13 mouse cellular contexts compared by ENCODE assay signal in genomic region chr6:136813117-136813516, GRCm38 (mm10). TPM values are rescaled to one million over a fixed set of nuclear protein-coding genes. Genes with fewer than 3 reads are reported as not detected.
DNase-seq lines count a peak whose midpoint lies in the region; ATAC-seq and TF ChIP-seq lines count a peak whose summit lies in the region.
"Had no signal": no experiment of that assay in that cellular context is flagged by ENCODE, and none has a peak within 500 bp of the region (broad histone marks: within the 10 kb centered on the region; RNA-seq: fewer than 3 reads in every experiment).

No protein-coding gene starts in this region.

- peak; percentile 33 for DNase-seq in adrenal gland, adult 2 months
- no peak for DNase-seq in adrenal gland, postnatal 4 days (ENCODE audit: low spot score in 2 of 2)
- DNase-seq in kidney, postnatal 0 days (ENCODE audit: low spot score) = no peak
- peak; percentile 58 for DNase-seq in NIH3T3 (ENCODE audit: low read depth)
- DNase-seq in cerebellum, adult 9-10 months = no peak
- DNase-seq in cerebellum, adult 8-10 months = no peak
- DNase-seq: cerebellum, adult 18-20 months; liver had no signal

- H3K4me2 ChIP-seq in kidney, postnatal 0 days (ENCODE audit: low read length) = no peak overlapping the region
- no peak overlapping the region for H3K4me2 ChIP-seq in kidney, embryonic 14.5 days (replicated peaks; ENCODE audit: low read depth, low read length)
- H3K4me2 ChIP-seq in lung, embryonic 16.5 days (ENCODE audit: low read depth, low read length) = no peak overlapping the region
- H3K4me2 ChIP-seq: heart, embryonic 13.5 days had no signal

- H3K9ac ChIP-seq in kidney, postnatal 0 days (ENCODE audit: low read depth, low read length) = no peak overlapping the region
- no peak overlapping the region for H3K9ac ChIP-seq in kidney, embryonic 14.5 days (ENCODE audit: low read depth, low read length)
- H3K9ac ChIP-seq in lung, embryonic 16.5 days (ENCODE audit: low read length) = no peak overlapping the region
- H3K9ac ChIP-seq: heart, embryonic 13.5 days had no signal

- H3K36me3 ChIP-seq in kidney, postnatal 0 days (ENCODE audit: insufficient read depth, low read length) = peaks cover 52% of the 10 kb centered on the region
- peaks cover 57% of the 10 kb centered on the region for H3K36me3 ChIP-seq in kidney, embryonic 14.5 days (ENCODE audit: control insufficient read depth, insufficient read depth, low read length)
- H3K36me3 ChIP-seq in lung, embryonic 16.5 days (ENCODE audit: control insufficient read depth, insufficient read depth, low read length) = peaks cover 46% of the 10 kb centered on the region

- WGBS in kidney, postnatal 0 days = 34% methylated on average over 4 of the region's 4 CpGs
- WGBS in kidney, embryonic 14.5 days = 45% methylated on average over 4 of the region's 4 CpGs
- WGBS in lung, embryonic 16.5 days = 37% methylated on average over 4 of the region's 4 CpGs

- ATAC-seq in kidney, postnatal 0 days (replicated peaks; ENCODE audit: low FRiP score, low read depth) = no peak
- no peak for ATAC-seq in kidney, embryonic 14.5 days (ENCODE audit: low FRiP score, low TSS enrichment)
- no peak for ATAC-seq in lung, embryonic 16.5 days (ENCODE audit: low read depth)
- ATAC-seq: hindbrain, postnatal 0 days had no signal

- peaks cover 7% of the 10 kb centered on the region for H3K4me1 ChIP-seq in kidney, postnatal 0 days (replicated peaks; ENCODE audit: insufficient read depth, low read length)
- peaks cover 7% of the 10 kb centered on the region; the same call in 1 of the 2 replicates for H3K4me1 ChIP-seq in kidney, embryonic 14.5 days (ENCODE audit: control insufficient read depth, insufficient read depth, low read length)
- H3K4me1 ChIP-seq in lung, embryonic 16.5 days (replicated peaks; ENCODE audit: control insufficient read depth, insufficient read depth, low read length) = peaks cover 3% of the 10 kb centered on the region; the same call in 1 of the 2 replicates

- H3K9me3 ChIP-seq in kidney, postnatal 0 days (replicated peaks; ENCODE audit: low read length) = no peaks in the 10 kb centered on the region
- no peaks in the 10 kb centered on the region for H3K9me3 ChIP-seq in kidney, embryonic 14.5 days (ENCODE audit: control insufficient read depth, low read length)
- no peaks in the 10 kb centered on the region for H3K9me3 ChIP-seq in lung, embryonic 16.5 days (ENCODE audit: control insufficient read depth, low read length)
- H3K9me3 ChIP-seq: heart, embryonic 13.5 days had no signal

- no peaks in the 10 kb centered on the region for H3K27me3 ChIP-seq in kidney, postnatal 0 days (ENCODE audit: insufficient read depth, low read length)
- H3K27me3 ChIP-seq in kidney, embryonic 14.5 days (ENCODE audit: control insufficient read depth, insufficient read depth, low read length) = no peaks in the 10 kb centered on the region
- no peaks in the 10 kb centered on the region for H3K27me3 ChIP-seq in lung, embryonic 16.5 days (ENCODE audit: control insufficient read depth, insufficient read depth, low read depth, low read length)
- H3K27me3 ChIP-seq: heart, embryonic 13.5 days had no signal

- TF ChIP-seq CTCF in kidney, postnatal 0 days (IDR thresholded peaks at IDR 0.05; ENCODE audit: low read depth) = peak; percentile 41; the same call in 1 of the 2 replicates

- H3K4me3 ChIP-seq in kidney, postnatal 0 days (replicated peaks; ENCODE audit: low read depth, low read length) = no peak overlapping the region
- no peak overlapping the region for H3K4me3 ChIP-seq in kidney, embryonic 14.5 days (ENCODE audit: low read length)
- no peak overlapping the region for H3K4me3 ChIP-seq in lung, embryonic 16.5 days (ENCODE audit: low read length)
- H3K4me3 ChIP-seq: heart, embryonic 13.5 days had no signal

- no peak overlapping the region for H3K27ac ChIP-seq in kidney, postnatal 0 days
- no peak overlapping the region for H3K27ac ChIP-seq in kidney, embryonic 14.5 days (ENCODE audit: low read depth, low read length)
- H3K27ac ChIP-seq in lung, embryonic 16.5 days (ENCODE audit: low read length) = 0 out of 2 replicates have a peak overlapping the region, but pooled peaks have one; percentile 5
- H3K27ac ChIP-seq: heart, embryonic 13.5 days; hindbrain, postnatal 0 days had no signal

RNA-seq across cellular contexts. Expression of gene H2afj, which starts 5.1 kb away (rescaled TPM):
- 100 to 1,000 TPM; 168 to 169 TPM for total RNA-seq in adrenal gland, adult 2 months (2021)
- 593 and 681 TPM in 2 replicates for polyA plus RNA-seq in adrenal gland, adult 2 months (2012; rRNA removed)
- total RNA-seq in adrenal gland, postnatal 4 days (2021) = 10 to 100 TPM; 91.9 to 95.8 TPM
- polyA plus RNA-seq in kidney, postnatal 0 days (2015; fragmentation: Nextera tagmentation; extraction: Ambion mirVana) = 168 and 180 TPM in 2 replicates
- 96.0 and 104 TPM in 2 replicates for polyA plus RNA-seq in kidney, embryonic 14.5 days (2014; fragmentation: Nextera tagmentation; extraction: Ambion mirVana)
- polyA plus RNA-seq in lung, embryonic 16.5 days (2015; fragmentation: Nextera tagmentation; extraction: Ambion mirVana) = 121 and 141 TPM in 2 replicates

RNA-seq across cellular contexts. Expression of gene Hist4h4, which starts 8.9 kb away (rescaled TPM):
- 10 to 100 TPM in 1 of 2 experiments, 1 to 10 TPM in 1; 6.3 to 11.6 TPM for total RNA-seq in adrenal gland, adult 2 months (2021)
- 0.25 and 0.34 TPM in 2 replicates for polyA plus RNA-seq in adrenal gland, adult 2 months (2012; rRNA removed)
- total RNA-seq in adrenal gland, postnatal 4 days (2021) = 10 to 100 TPM; 48.0 to 48.6 TPM
- polyA plus RNA-seq in kidney, postnatal 0 days (2015; fragmentation: Nextera tagmentation; extraction: Ambion mirVana) = 0.64 and 0.88 TPM in 2 replicates
- 1.2 and 2.3 TPM in 2 replicates for polyA plus RNA-seq in kidney, embryonic 14.5 days (2014; fragmentation: Nextera tagmentation; extraction: Ambion mirVana)
- polyA plus RNA-seq in lung, embryonic 16.5 days (2015; fragmentation: Nextera tagmentation; extraction: Ambion mirVana) = 0.93 and 1.1 TPM in 2 replicates

RNA-seq across cellular contexts. Expression of gene BC049715, which starts 14.3 kb away (rescaled TPM):
- total RNA-seq in adrenal gland, adult 2 months (2021) = 1 to 10 TPM in 1 of 2 experiments, under 1 TPM in 1; 0.41 to 1.1 TPM
- 0.21 and 0.71 TPM in 2 replicates for polyA plus RNA-seq in adrenal gland, adult 2 months (2012; rRNA removed)
- 1 to 10 TPM in 1 of 2 experiments, under 1 TPM in 1; 0.85 to 1.2 TPM for total RNA-seq in adrenal gland, postnatal 4 days (2021)
- polyA plus RNA-seq in kidney, postnatal 0 days (2015; fragmentation: Nextera tagmentation; extraction: Ambion mirVana) = 1.6 and 2.1 TPM in 2 replicates
- polyA plus RNA-seq in kidney, embryonic 14.5 days (2014; fragmentation: Nextera tagmentation; extraction: Ambion mirVana) = 1.7 and 1.9 TPM in 2 replicates
- 0.87 and 1.7 TPM in 2 replicates for polyA plus RNA-seq in lung, embryonic 16.5 days (2015; fragmentation: Nextera tagmentation; extraction: Ambion mirVana)

RNA-seq across cellular contexts. Expression of gene Wbp11, which starts 14.9 kb away (rescaled TPM):
- total RNA-seq in adrenal gland, adult 2 months (2021) = 10 to 100 TPM; 72.6 to 79.2 TPM
- 47.4 and 55.0 TPM in 2 replicates for polyA plus RNA-seq in adrenal gland, adult 2 months (2012; rRNA removed)
- total RNA-seq in adrenal gland, postnatal 4 days (2021) = 100 to 1,000 TPM; 110 to 116 TPM
- polyA plus RNA-seq in kidney, postnatal 0 days (2015; fragmentation: Nextera tagmentation; extraction: Ambion mirVana) = 76.4 and 82.9 TPM in 2 replicates
- polyA plus RNA-seq in kidney, embryonic 14.5 days (2014; fragmentation: Nextera tagmentation; extraction: Ambion mirVana) = 91.5 and 136 TPM in 2 replicates
- 91.1 and 107 TPM in 2 replicates for polyA plus RNA-seq in lung, embryonic 16.5 days (2015; fragmentation: Nextera tagmentation; extraction: Ambion mirVana)

RNA-seq across cellular contexts. Expression of gene Smco3, which starts 22.1 kb away (rescaled TPM):
- total RNA-seq in adrenal gland, adult 2 months (2021) = under 1 TPM in 1 of 2 experiments, not detected in 1; 0.23 TPM
- not detected in 2 replicates for polyA plus RNA-seq in adrenal gland, adult 2 months (2012; rRNA removed)
- total RNA-seq in adrenal gland, postnatal 4 days (2021) = 1 to 10 TPM; 1.1 to 1.3 TPM
- 2.1 TPM in 2 replicates for polyA plus RNA-seq in kidney, postnatal 0 days (2015; fragmentation: Nextera tagmentation; extraction: Ambion mirVana)
- polyA plus RNA-seq in kidney, embryonic 14.5 days (2014; fragmentation: Nextera tagmentation; extraction: Ambion mirVana) = 1.1 and 1.4 TPM in 2 replicates
- polyA plus RNA-seq in lung, embryonic 16.5 days (2015; fragmentation: Nextera tagmentation; extraction: Ambion mirVana) = 3.3 and 3.5 TPM in 2 replicates
- polyA plus RNA-seq: forebrain, embryonic 11.5 days had no signal

Comparison
In these comparisons a context has a peak if more than half of its experiments do, and no peak if none do; other contexts are left out.
1. DNase-seq: peak in adrenal gland, adult 2 months (single experiment) and NIH3T3 (single experiment); none in adrenal gland, postnatal 4 days (0 of 2), kidney, postnatal 0 days (single experiment), cerebellum, adult 9-10 months (single experiment) and cerebellum, adult 8-10 months (single experiment).